Mouse (Mus musculus): ENCODE measurements around the gene Smchd1.
"Not testable (repeated sequence)": the region's sequence is repeated elsewhere in the genome, so short reads cannot be mapped to it uniquely, and the experiment has no call there.

Gene Smchd1

GRCm38 (mm10) chr17:71445191-71445590 lies 30.0 kb downstream of the Smchd1 start:
- no peak for DNase-seq (ENCODE audit: low read depth, low spot score)

- peak; percentile 66 for DNase-seq (ENCODE audit: low read depth, low spot score)
Observed at GRCm38 (mm10) chr17:71444718-71445117, 30.4 kb downstream of the Smchd1 start.

GRCm38 (mm10) chr17:71444126-71444525 lies 31.0 kb downstream of the Smchd1 start:
- no peak for DNase-seq (ENCODE audit: low read depth, low spot score)

- no peak for DNase-seq (ENCODE audit: low read depth, low spot score)
Observed at GRCm38 (mm10) chr17:71443273-71443672, 31.9 kb downstream of the Smchd1 start.

- not testable (repeated sequence) for DNase-seq (ENCODE audit: low read depth, low spot score)
Observed at GRCm38 (mm10) chr17:71422502-71422901, 52.6 kb downstream of the Smchd1 start.

- DNase-seq (ENCODE audit: low read depth, low spot score) = not testable (repeated sequence)
Observed at GRCm38 (mm10) chr17:71419448-71419847, 55.7 kb downstream of the Smchd1 start.

- DNase-seq (ENCODE audit: low read depth, low spot score) = no peak
Observed at GRCm38 (mm10) chr17:71417008-71417407, 58.1 kb downstream of the Smchd1 start.

- DNase-seq (ENCODE audit: low read depth, low spot score) = no peak
Observed at GRCm38 (mm10) chr17:71387401-71387800, 87.7 kb downstream of the Smchd1 start.

- no peak for DNase-seq (ENCODE audit: low read depth, low spot score)
Observed at GRCm38 (mm10) chr17:71380346-71380745, 94.8 kb downstream of the Smchd1 start.

- DNase-seq (ENCODE audit: low read depth, low spot score) = no peak
Observed at GRCm38 (mm10) chr17:71377901-71378300, 97.2 kb downstream of the Smchd1 start.

- peak; percentile 89 for DNase-seq (ENCODE audit: low read depth, low spot score)
Observed at GRCm38 (mm10) chr17:71355526-71355925, 119.6 kb downstream of the Smchd1 start.

GRCm38 (mm10) chr17:71354205-71354604 lies 120.9 kb downstream of the Smchd1 start:
- DNase-seq (ENCODE audit: low read depth, low spot score) = no peak

- no peak for DNase-seq (ENCODE audit: low read depth, low spot score)
Observed at GRCm38 (mm10) chr17:71348188-71348587, 127.0 kb downstream of the Smchd1 start.

GRCm38 (mm10) chr17:71342006-71342405 lies 133.1 kb downstream of the Smchd1 start:
- DNase-seq (ENCODE audit: low read depth, low spot score) = no peak

GRCm38 (mm10) chr17:71338627-71339026 lies 136.5 kb downstream of the Smchd1 start:
- no peak for DNase-seq (ENCODE audit: low read depth, low spot score)

GRCm38 (mm10) chr17:71337546-71337945 lies 137.6 kb downstream of the Smchd1 start:
- no peak for DNase-seq (ENCODE audit: low read depth, low spot score)

- no peak for DNase-seq (ENCODE audit: low read depth, low spot score)
Observed at GRCm38 (mm10) chr17:71336421-71336820, 138.7 kb downstream of the Smchd1 start.

GRCm38 (mm10) chr17:71332298-71332697 lies 142.8 kb downstream of the Smchd1 start:
- DNase-seq (ENCODE audit: low read depth, low spot score) = no peak

- DNase-seq (ENCODE audit: low read depth, low spot score) = not testable (repeated sequence)
Observed at GRCm38 (mm10) chr17:71320731-71321130, 154.4 kb downstream of the Smchd1 start.

- DNase-seq (ENCODE audit: low read depth, low spot score) = peak; percentile 83
Observed at GRCm38 (mm10) chr17:71319361-71319760, 155.8 kb downstream of the Smchd1 start.

GRCm38 (mm10) chr17:71317571-71317970 lies 157.6 kb downstream of the Smchd1 start:
- DNase-seq (ENCODE audit: low read depth, low spot score) = no peak

GRCm38 (mm10) chr17:71314315-71314714 lies 160.8 kb downstream of the Smchd1 start:
- DNase-seq (ENCODE audit: low read depth, low spot score) = no peak

GRCm38 (mm10) chr17:71311340-71312171 lies 163.6 kb downstream of the Smchd1 start, which contains the start of gene Emilin2:
TSS of gene Emilin2 (minus strand) at chr17:71311978.
- DNase-seq (ENCODE audit: low read depth, low spot score) = peak; percentile 39

Data from 3T3-L1 (cell line).